Mouse (Mus musculus) myocyte (in vitro differentiated cells): ENCODE results near the gene Kxd1.

Experiments
- E2F4 ChIP-seq: IDR thresholded peaks from one replicate; pipeline ENCODE4 v1.6.1; 2011; ENCODE audit warnings: mild to moderate bottlenecking, control low read depth, moderate library complexity; ENCODE audit not compliant: insufficient read depth
- MYOG ChIP-seq, 3 experiments: IDR thresholded peaks; one replicate each; pipeline ENCODE4 v1.6.1; 2011; ENCODE audit warnings: control low read depth in 2 of 3, low read depth in 2 of 3, mild to moderate bottlenecking in 2 of 3; ENCODE audit not compliant: insufficient read length in 2 of 3, control insufficient read depth in 1 of 3, insufficient read depth in 1 of 3
- POLR2A ChIP-seq: IDR thresholded peaks from one replicate; pipeline ENCODE4 v1.6.1; 2011; ENCODE audit warnings: low read depth, mild to moderate bottlenecking, control low read depth, moderate library complexity; ENCODE audit not compliant: insufficient read length
- TCF12 ChIP-seq: IDR thresholded peaks from one replicate; pipeline ENCODE4 v1.6.1; 2011; ENCODE audit warnings: mild to moderate bottlenecking, control low read depth; ENCODE audit not compliant: poor library complexity, insufficient read depth, severe bottlenecking

DNA sequence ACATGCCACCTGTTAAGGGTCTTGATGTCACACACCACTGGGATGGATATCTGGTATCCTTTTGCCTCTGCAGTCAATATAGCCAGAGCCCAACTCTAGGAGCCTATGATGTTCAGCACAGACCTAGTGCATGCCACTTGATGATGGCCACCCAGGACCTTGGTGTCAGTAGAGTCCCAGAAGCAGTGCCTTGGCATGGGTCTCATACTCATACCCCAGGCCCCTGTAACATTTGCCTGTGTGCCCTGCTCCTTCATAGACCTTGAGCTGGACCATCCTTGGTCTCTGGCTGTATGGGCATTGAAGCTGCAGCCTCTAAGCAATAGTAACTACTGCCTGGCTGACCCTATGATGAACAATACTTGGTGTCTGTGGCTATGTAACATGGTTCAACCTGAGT is 46.5 kb upstream of the Kxd1 start:
- TF ChIP-seq POLR2A (no peak), MYOG (IDR thresholded peaks at IDR 0.05; ENCODE audit: control insufficient read depth in 1 of 3, insufficient read depth in 1 of 3, insufficient read length in 2 of 3, low read depth in 2 of 3) (no peak), E2F4 (no peak), TCF12 (no peak)
